ENCODE assay signal across 19 mouse cellular contexts in genomic region chr10:8998356-8998755, GRCm38 (mm10).
DNase-seq lines count a peak whose midpoint lies in the region; ATAC-seq and TF ChIP-seq lines count a peak whose summit lies in the region.
"Had no signal": no experiment of that assay in that cellular context is flagged by ENCODE, and none has a peak within 500 bp of the region (broad histone marks: within the 10 kb centered on the region; RNA-seq: fewer than 3 reads in every experiment).

No protein-coding gene starts in this region.

- H3K9ac ChIP-seq in midbrain, embryonic 11.5 days (ENCODE audit: low read length) = no peak overlapping the region
- no peak overlapping the region for H3K9ac ChIP-seq in midbrain, embryonic 16.5 days (ENCODE audit: low read depth, low read length)
- H3K9ac ChIP-seq in heart, postnatal 0 days (replicated peaks; ENCODE audit: low read depth, low read length) = no peak overlapping the region
- no peak overlapping the region for H3K9ac ChIP-seq in liver, embryonic 11.5 days (ENCODE audit: low read depth, low read length)
- H3K9ac ChIP-seq: forebrain, postnatal 0 days; liver, embryonic 15.5 days; neural tube, embryonic 12.5 days had no signal

- no peak overlapping the region for H3K4me3 ChIP-seq in midbrain, embryonic 11.5 days (ENCODE audit: low read depth, low read length)
- H3K4me3 ChIP-seq in midbrain, embryonic 16.5 days (ENCODE audit: low read depth, low read length) = no peak overlapping the region
- H3K4me3 ChIP-seq in heart, postnatal 0 days (ENCODE audit: low read depth, low read length) = no peak overlapping the region
- no peak overlapping the region for H3K4me3 ChIP-seq in liver, embryonic 11.5 days (ENCODE audit: low read depth, low read length)
- H3K4me3 ChIP-seq: erythroblast, embryonic 14.5 days; hindbrain, embryonic 10.5 days; liver, embryonic 15.5 days; neural tube, embryonic 12.5 days had no signal

- no peaks in the 10 kb centered on the region for H3K9me3 ChIP-seq in midbrain, embryonic 11.5 days (ENCODE audit: control insufficient read depth, low read length)
- H3K9me3 ChIP-seq in midbrain, embryonic 16.5 days (replicated peaks; ENCODE audit: control insufficient read depth, low read length, poor library complexity, severe bottlenecking) = no peaks in the 10 kb centered on the region
- no peaks in the 10 kb centered on the region for H3K9me3 ChIP-seq in heart, postnatal 0 days (replicated peaks; ENCODE audit: control insufficient read depth, low read length)
- no peaks in the 10 kb centered on the region for H3K9me3 ChIP-seq in liver, embryonic 11.5 days (ENCODE audit: control insufficient read depth, low read length)
- H3K9me3 ChIP-seq: hindbrain, embryonic 10.5 days; liver, embryonic 15.5 days; neural tube, embryonic 12.5 days had no signal

- no peak overlapping the region for H3K27ac ChIP-seq in midbrain, embryonic 11.5 days (ENCODE audit: low read depth, low read length)
- H3K27ac ChIP-seq in midbrain, embryonic 16.5 days (ENCODE audit: low read length) = no peak overlapping the region
- H3K27ac ChIP-seq in heart, postnatal 0 days (ENCODE audit: low read depth) = 0 out of 2 replicates have a peak overlapping the region, but pooled peaks have one; percentile 11
- H3K27ac ChIP-seq in liver, embryonic 11.5 days (ENCODE audit: low read depth, low read length) = no peak overlapping the region
- H3K27ac ChIP-seq: hindbrain, embryonic 10.5 days; liver, embryonic 15.5 days; neural tube, embryonic 12.5 days had no signal

- no peaks in the 10 kb centered on the region for H3K27me3 ChIP-seq in midbrain, embryonic 11.5 days (ENCODE audit: control insufficient read depth, insufficient read depth, low read length)
- no peaks in the 10 kb centered on the region for H3K27me3 ChIP-seq in midbrain, embryonic 16.5 days (ENCODE audit: control insufficient read depth, insufficient read depth, low read depth, low read length)
- no peaks in the 10 kb centered on the region for H3K27me3 ChIP-seq in heart, postnatal 0 days (ENCODE audit: control insufficient read depth, insufficient read depth, low read length)
- H3K27me3 ChIP-seq in liver, embryonic 11.5 days (replicated peaks; ENCODE audit: control insufficient read depth, insufficient read depth, low read length) = no peaks in the 10 kb centered on the region
- H3K27me3 ChIP-seq: liver, embryonic 15.5 days; neural tube, embryonic 12.5 days had no signal

- no peak for TF ChIP-seq EP300 in heart, postnatal 0 days (IDR thresholded peaks at IDR 0.05; ENCODE audit: low read depth)

- DNase-seq in heart, adult 18-20 months = peak; percentile 23 to 38
- no peak for DNase-seq in heart, adult 8-10 months (ENCODE audit: low spot score)
- peak; percentile 88 for DNase-seq in midbrain, embryonic 11.5 days (ENCODE audit: low spot score, missing footprints)
- DNase-seq in heart, postnatal 0 days (ENCODE audit: low spot score) = no peak
- peak; percentile 70 for DNase-seq in yolk sac, embryonic 10.5 days (ENCODE audit: low spot score)
- DNase-seq in liver, embryonic 11.5 days (ENCODE audit: low spot score) = no peak
- no peak for DNase-seq in urinary bladder, postnatal 25 days (ENCODE audit: low spot score)
- DNase-seq: cerebellum, adult 2 months; forebrain, postnatal 0 days; gastrocnemius, postnatal 10 days; kidney, adult 11 months; layer of hippocampus, postnatal 36 days; right cerebral cortex, postnatal 25 days; thymus, adult 2 months had no signal

- WGBS in midbrain, embryonic 11.5 days = 70% methylated on average over 2 of the region's 2 CpGs
- 78% methylated on average over 2 of the region's 2 CpGs for WGBS in midbrain, embryonic 16.5 days
- 17% methylated on average over 2 of the region's 2 CpGs for WGBS in heart, postnatal 0 days
- WGBS in liver, embryonic 11.5 days = 35% methylated on average over 2 of the region's 2 CpGs

- no peaks in the 10 kb centered on the region for H3K36me3 ChIP-seq in midbrain, embryonic 11.5 days (ENCODE audit: control insufficient read depth, insufficient read depth, low read length)
- no peaks in the 10 kb centered on the region for H3K36me3 ChIP-seq in midbrain, embryonic 16.5 days (ENCODE audit: control insufficient read depth, insufficient read depth, low read length)
- H3K36me3 ChIP-seq in heart, postnatal 0 days (replicated peaks; ENCODE audit: control insufficient read depth, insufficient read depth, low read length) = no peaks in the 10 kb centered on the region
- no peaks in the 10 kb centered on the region for H3K36me3 ChIP-seq in liver, embryonic 11.5 days (ENCODE audit: control insufficient read depth, insufficient read depth, low read length)
- H3K36me3 ChIP-seq: hindbrain, embryonic 10.5 days; liver, embryonic 15.5 days; neural tube, embryonic 12.5 days had no signal

- ATAC-seq in midbrain, embryonic 11.5 days (ENCODE audit: low FRiP score) = no peak
- no peak for ATAC-seq in midbrain, embryonic 16.5 days
- ATAC-seq in heart, postnatal 0 days (ENCODE audit: insufficient read depth, low read depth) = 0 out of 2 replicates have a peak, but pooled peaks have one; percentile 27
- ATAC-seq in liver, embryonic 11.5 days (replicated peaks; ENCODE audit: low FRiP score) = no peak

- no peak for TF ChIP-seq CTCF in heart, postnatal 0 days (IDR thresholded peaks at IDR 0.05; ENCODE audit: low read depth)

- no peaks in the 10 kb centered on the region; the same call in 1 of the 2 replicates for H3K4me1 ChIP-seq in midbrain, embryonic 11.5 days (ENCODE audit: control insufficient read depth, insufficient read depth, low read length)
- H3K4me1 ChIP-seq in midbrain, embryonic 16.5 days (ENCODE audit: control insufficient read depth, insufficient read depth, low read length) = no peaks in the 10 kb centered on the region
- H3K4me1 ChIP-seq in heart, postnatal 0 days (ENCODE audit: control insufficient read depth, insufficient read depth) = peaks cover 6% of the 10 kb centered on the region; the same call in 1 of the 2 replicates
- H3K4me1 ChIP-seq in liver, embryonic 11.5 days (replicated peaks; ENCODE audit: control insufficient read depth, insufficient read depth, low read length) = no peaks in the 10 kb centered on the region
- H3K4me1 ChIP-seq: liver, embryonic 15.5 days; neural tube, embryonic 12.5 days had no signal

- H3K4me2 ChIP-seq in midbrain, embryonic 11.5 days = no peak overlapping the region
- H3K4me2 ChIP-seq in midbrain, embryonic 16.5 days (ENCODE audit: low read length) = no peak overlapping the region
- H3K4me2 ChIP-seq in heart, postnatal 0 days (ENCODE audit: low read depth, low read length) = no peak overlapping the region
- no peak overlapping the region for H3K4me2 ChIP-seq in liver, embryonic 11.5 days
- H3K4me2 ChIP-seq: liver, embryonic 15.5 days; neural tube, embryonic 12.5 days had no signal

Comparison
In these comparisons a context has a peak if more than half of its experiments do, and no peak if none do; other contexts are left out.
1. DNase-seq: peak in heart, adult 18-20 months (2 of 2), midbrain, embryonic 11.5 days (single experiment) and yolk sac, embryonic 10.5 days (single experiment); none in heart, adult 8-10 months (single experiment), heart, postnatal 0 days (single experiment), liver, embryonic 11.5 days (single experiment) and urinary bladder, postnatal 25 days (single experiment).